Mouse (Mus musculus): ENCODE measurements around the gene Zmym4. TPM values are rescaled to one million over a fixed set of nuclear protein-coding genes. Genes with fewer than 3 reads are reported as not detected.
"Not testable (repeated sequence)": the region's sequence is repeated elsewhere in the genome, so short reads cannot be mapped to it uniquely, and the experiment has no call there.

Zmym4 gene
- total and polyA plus RNA-seq, 3 experiments = 3.5 to 22.6 (median 20.2) TPM

DNA sequence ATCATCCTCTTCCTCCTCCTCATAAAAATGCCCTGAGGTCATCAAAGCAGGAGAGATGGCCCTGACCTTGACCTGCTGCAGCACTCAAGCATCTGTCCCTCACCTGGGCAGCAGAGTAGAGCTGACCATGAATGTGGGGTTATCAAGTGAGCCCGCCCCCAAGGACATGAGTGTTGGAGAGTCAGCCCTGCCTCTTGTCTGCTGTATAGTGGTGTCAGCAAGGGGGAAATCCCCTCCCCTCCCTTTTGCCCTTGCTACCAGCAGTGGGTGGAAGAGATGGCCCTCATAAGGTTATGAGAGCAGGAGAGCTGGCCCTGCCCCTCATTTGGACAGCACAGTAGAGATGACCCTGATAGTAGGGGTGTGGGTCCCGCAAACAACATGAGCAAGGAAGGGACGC is 10.5 kb downstream of the Zmym4 start:
- TF ChIP-seq CTCF (IDR thresholded peaks at IDR 0.05) (no peak), EP300 (IDR thresholded peaks at IDR 0.05; ENCODE audit: insufficient read depth, low read depth, low read length) (no peak), POLR2A (IDR thresholded peaks at IDR 0.05; ENCODE audit: insufficient read depth, low read depth, low read length) (no peak)
- no peak overlapping the region for H3K27ac ChIP-seq
- peaks cover 14% of the 10 kb centered on the region for H3K79me2 ChIP-seq (replicated peaks; ENCODE audit: control insufficient read depth, insufficient read depth, low read length)
- DNase-seq = no peak
- H3K4me3 ChIP-seq = no peak overlapping the region
- intact Hi-C loops (cut with DNase I) = no loop called here
- H3K27me3 ChIP-seq (ENCODE audit: control insufficient read depth, insufficient read depth, low read length) = no peaks in the 10 kb centered on the region
- peaks cover 7% of the 10 kb centered on the region for H3K4me1 ChIP-seq (ENCODE audit: control insufficient read depth, insufficient read depth, low read length)
- WGBS = 77% methylated on average over 3 of the region's 3 CpGs
- peaks cover 2% of the 10 kb centered on the region; the same call in 1 of the 2 replicates for H3K36me3 ChIP-seq (ENCODE audit: control insufficient read depth, insufficient read depth, low read length)
- no peak overlapping the region for H3K9ac ChIP-seq (ENCODE audit: low read depth, low read length)

GRCm38 (mm10) chr4:126950801-126951200 is 17.1 kb downstream of the Zmym4 start:
- DNase-seq; H3K79me2 ChIP-seq (replicated peaks; ENCODE audit: control insufficient read depth, insufficient read depth, low read length); intact Hi-C loops (cut with DNase I); H3K9ac ChIP-seq (ENCODE audit: low read depth, low read length); H3K4me1 ChIP-seq (ENCODE audit: control insufficient read depth, insufficient read depth, low read length); H3K27ac ChIP-seq; H3K27me3 ChIP-seq (ENCODE audit: control insufficient read depth, insufficient read depth, low read length); H3K4me3 ChIP-seq; H3K36me3 ChIP-seq (ENCODE audit: control insufficient read depth, insufficient read depth, low read length): not testable (repeated sequence)
- 86% methylated on average over 4 of the region's 4 CpGs for WGBS
- TF ChIP-seq CTCF (IDR thresholded peaks at IDR 0.05) = peak; percentile 27; the same call in 1 of the 2 replicates

GRCm38 (mm10) chr4:126943421-126943820 is 24.5 kb downstream of the Zmym4 start:
- Histone ChIP-seq H3K79me2 (replicated peaks; ENCODE audit: control insufficient read depth, insufficient read depth, low read length) (no peaks in the 10 kb centered on the region), H3K9ac (ENCODE audit: low read depth, low read length) (no peak overlapping the region), H3K4me1 (ENCODE audit: control insufficient read depth, insufficient read depth, low read length) (no peaks in the 10 kb centered on the region), H3K36me3 (ENCODE audit: control insufficient read depth, insufficient read depth, low read length) (no peaks in the 10 kb centered on the region), H3K27ac (no peak overlapping the region), H3K4me3 (no peak overlapping the region), H3K27me3 (ENCODE audit: control insufficient read depth, insufficient read depth, low read length) (no peaks in the 10 kb centered on the region)
- 93% methylated on average over 3 of the region's 3 CpGs for WGBS
- DNase-seq = no peak
- intact Hi-C loops (cut with DNase I) = no loop called here
- no peak for TF ChIP-seq CTCF (IDR thresholded peaks at IDR 0.05)
- TF ChIP-seq EP300 (IDR thresholded peaks at IDR 0.05; ENCODE audit: insufficient read depth, low read depth, low read length) = no peak
- no peak for TF ChIP-seq POLR2A (IDR thresholded peaks at IDR 0.05; ENCODE audit: insufficient read depth, low read depth, low read length)

DNA sequence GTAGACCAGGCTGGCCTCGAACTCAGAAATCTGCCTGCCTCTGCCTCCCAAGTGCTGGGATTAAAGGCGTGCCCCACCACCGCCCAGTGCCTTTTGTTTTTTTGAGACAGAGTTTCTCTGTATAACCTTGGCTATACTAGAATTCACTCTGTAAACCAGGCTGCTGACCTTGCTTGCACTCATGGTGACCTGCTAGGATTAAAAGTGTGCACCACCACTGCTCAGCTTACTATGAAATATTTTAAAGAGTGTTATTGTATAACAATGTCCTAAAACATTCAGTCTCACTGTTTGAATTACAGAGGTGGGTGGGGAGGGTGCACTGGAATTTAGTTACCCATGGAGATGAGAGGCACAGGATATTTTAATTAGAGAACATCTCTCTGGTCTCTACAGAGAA is 25.1 kb downstream of the Zmym4 start:
- TF ChIP-seq POLR2A (IDR thresholded peaks at IDR 0.05; ENCODE audit: insufficient read depth, low read depth, low read length) (no peak), CTCF (IDR thresholded peaks at IDR 0.05) (no peak), EP300 (IDR thresholded peaks at IDR 0.05; ENCODE audit: insufficient read depth, low read depth, low read length) (no peak)
- no peak overlapping the region for H3K9ac ChIP-seq (ENCODE audit: low read depth, low read length)
- intact Hi-C loops (cut with DNase I) = no loop called here
- no peak for DNase-seq
- H3K27me3 ChIP-seq (ENCODE audit: control insufficient read depth, insufficient read depth, low read length) = no peaks in the 10 kb centered on the region
- H3K4me1 ChIP-seq (ENCODE audit: control insufficient read depth, insufficient read depth, low read length) = no peaks in the 10 kb centered on the region
- no peaks in the 10 kb centered on the region for H3K36me3 ChIP-seq (ENCODE audit: control insufficient read depth, insufficient read depth, low read length)
- no peaks in the 10 kb centered on the region for H3K79me2 ChIP-seq (replicated peaks; ENCODE audit: control insufficient read depth, insufficient read depth, low read length)
- no peak overlapping the region for H3K27ac ChIP-seq
- H3K4me3 ChIP-seq = no peak overlapping the region
- 98% methylated on average over 3 of the region's 3 CpGs for WGBS

- intact Hi-C loops (cut with DNase I) = no loop called here
Measured at GRCm38 (mm10) chr4:126927701-126928100, 40.2 kb downstream of the Zmym4 start.

DNA sequence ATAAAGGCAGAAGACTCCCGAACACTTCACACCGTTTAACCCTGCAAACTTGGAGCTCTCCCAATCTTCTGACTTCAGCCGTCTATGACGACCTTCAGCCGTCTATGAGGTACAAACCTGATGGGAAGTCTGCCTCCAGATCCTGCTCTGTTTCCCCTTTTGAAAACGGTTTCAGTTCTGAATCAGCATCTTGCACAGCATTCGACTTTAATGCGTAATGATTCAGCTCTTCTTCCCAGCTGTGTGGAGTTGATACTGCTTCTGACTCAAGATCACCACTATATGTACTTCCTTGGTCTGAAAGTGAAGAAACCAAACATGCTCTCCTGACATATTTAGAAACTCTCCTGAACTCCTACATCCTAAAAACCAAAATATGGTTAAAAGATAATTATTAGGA is 78.1 kb downstream of the Zmym4 start:
- WGBS = 79% methylated on average over 8 of the region's 8 CpGs
- intact Hi-C loops (cut with DNase I) = no loop called here
- no peaks in the 10 kb centered on the region; the same call in 1 of the 2 replicates for H3K36me3 ChIP-seq (ENCODE audit: control insufficient read depth, insufficient read depth, low read length)
- no peaks in the 10 kb centered on the region for H3K79me2 ChIP-seq (replicated peaks; ENCODE audit: control insufficient read depth, insufficient read depth, low read length)
- no peak for DNase-seq
- no peaks in the 10 kb centered on the region for H3K4me1 ChIP-seq (ENCODE audit: control insufficient read depth, insufficient read depth, low read length)
- no peak overlapping the region for H3K27ac ChIP-seq
- H3K4me3 ChIP-seq = no peak overlapping the region
- TF ChIP-seq POLR2A (IDR thresholded peaks at IDR 0.05; ENCODE audit: insufficient read depth, low read depth, low read length) = no peak
- TF ChIP-seq EP300 (IDR thresholded peaks at IDR 0.05; ENCODE audit: insufficient read depth, low read depth, low read length) = no peak
- TF ChIP-seq CTCF (IDR thresholded peaks at IDR 0.05) = no peak
- no peak overlapping the region for H3K9ac ChIP-seq (ENCODE audit: low read depth, low read length)
- H3K27me3 ChIP-seq (ENCODE audit: control insufficient read depth, insufficient read depth, low read length) = no peaks in the 10 kb centered on the region

More at GRCm38 (mm10) chr4:126927701-126928100, 40.2 kb downstream of the Zmym4 start:
- WGBS = 91% methylated on average over 1 of the region's 1 CpGs
- H3K9ac ChIP-seq (ENCODE audit: low read depth, low read length) = no peak overlapping the region
- no peaks in the 10 kb centered on the region; the same call in 1 of the 2 replicates for H3K36me3 ChIP-seq (ENCODE audit: control insufficient read depth, insufficient read depth, low read length)
- H3K4me3 ChIP-seq = no peak overlapping the region
- no peaks in the 10 kb centered on the region for H3K79me2 ChIP-seq (replicated peaks; ENCODE audit: control insufficient read depth, insufficient read depth, low read length)
- no peaks in the 10 kb centered on the region for H3K27me3 ChIP-seq (ENCODE audit: control insufficient read depth, insufficient read depth, low read length)
- TF ChIP-seq EP300 (IDR thresholded peaks at IDR 0.05; ENCODE audit: insufficient read depth, low read depth, low read length) = no peak
- no peak for TF ChIP-seq CTCF (IDR thresholded peaks at IDR 0.05)
- TF ChIP-seq POLR2A (IDR thresholded peaks at IDR 0.05; ENCODE audit: insufficient read depth, low read depth, low read length) = no peak
- H3K27ac ChIP-seq = no peak overlapping the region
- no peaks in the 10 kb centered on the region for H3K4me1 ChIP-seq (ENCODE audit: control insufficient read depth, insufficient read depth, low read length)
- no peak for DNase-seq

All from heart, adult 2 months (tissue).